Mouse (Mus musculus) stomach, postnatal 0 days (tissue): ENCODE measurements around the gene Tmem161b.

Source experiments
- CTCF ChIP-seq: IDR thresholded peaks from 2 replicates; pipeline ENCODE4 v1.5.1; 2016; ENCODE audit warnings: antibody characterized with exemption, low read depth, mild to moderate bottlenecking, moderate library complexity
- EP300 ChIP-seq: optimal IDR thresholded peaks from 2 replicates; pipeline ENCODE3; 2016; ENCODE audit warnings: antibody characterized with exemption

DNA sequence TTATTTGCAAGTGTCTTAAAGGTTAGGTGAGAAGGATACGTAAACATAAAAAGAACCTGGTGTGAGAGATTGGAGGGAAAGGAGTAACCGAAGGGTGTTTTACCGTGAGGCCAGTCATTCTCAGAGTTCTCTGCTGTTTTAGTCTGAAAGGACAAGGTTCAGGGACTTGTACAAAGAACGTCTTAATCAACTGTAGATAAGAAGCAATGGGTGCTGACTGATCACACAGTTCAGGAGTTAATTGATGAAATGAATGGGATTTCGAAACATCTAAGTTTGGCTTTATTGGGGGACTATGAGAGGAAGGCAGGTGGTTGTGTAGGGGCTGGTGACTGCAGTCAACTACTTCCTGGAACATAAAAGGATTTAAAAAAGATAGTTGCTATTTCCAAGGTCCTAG is 922 bp downstream of the Tmem161b start:
- TF ChIP-seq CTCF, result no peak
- no peak for TF ChIP-seq EP300
